Mouse (Mus musculus) adrenal gland, postnatal 36 days (tissue): Measurements from ENCODE around the gene Myo15. TPM values are rescaled to one million over a fixed set of nuclear protein-coding genes. Genes with fewer than 3 reads are reported as not detected.
A peak's percentile ranks its signal among the peaks of the same experiment; 100 is the strongest.
"Not testable (repeated sequence)": the region's sequence is repeated elsewhere in the genome, so short reads cannot be mapped to it uniquely, and the experiment has no call there.

ENCODE experiments used
- DNase-seq, 2 experiments: peaks; one replicate each; pipeline ENCODE4 v3.0.0; 2021; ENCODE audit warnings: mixed read lengths in 1 of 2
- total RNA-seq, 2 experiments: library from RNA; stranded (reverse); gene quantifications; 2 replicates each; pipeline ENCODE4 v1.2.3; 2021

Myo15 gene
- total RNA-seq, 2 experiments from 2014 or later, result 0.03 to 0.10 TPM

GRCm38 (mm10) chr11:60507281-60507680 lies 38.1 kb downstream of the Myo15 start:
- DNase-seq, result no peak

- DNase-seq, result no peak
These were observed 39.8 kb downstream of the Myo15 start for GRCm38 (mm10) chr11:60508950-60509349.

- peak; percentile 19 to 43 for DNase-seq
These were observed 40.4 kb downstream of the Myo15 start for GRCm38 (mm10) chr11:60509500-60509899.

GRCm38 (mm10) chr11:60511893-60512292 lies 42.8 kb downstream of the Myo15 start:
- no peak for DNase-seq

GRCm38 (mm10) chr11:60512520-60512919 lies 43.4 kb downstream of the Myo15 start:
- no peak for DNase-seq

GRCm38 (mm10) chr11:60514941-60515340 lies 45.8 kb downstream of the Myo15 start:
- DNase-seq, result no peak

GRCm38 (mm10) chr11:60518305-60518704 lies 49.2 kb downstream of the Myo15 start:
- DNase-seq, result peak in 1 of 2 experiments; percentile 32

GRCm38 (mm10) chr11:60522027-60522426 lies 52.9 kb downstream of the Myo15 start:
- DNase-seq, result peak; percentile 61 to 64

- DNase-seq, result no peak
These were observed 53.7 kb downstream of the Myo15 start for GRCm38 (mm10) chr11:60522661-60523365.

GRCm38 (mm10) chr11:60526461-60526860 lies 57.3 kb downstream of the Myo15 start:
- DNase-seq, result peak in 1 of 2 experiments; percentile 19

GRCm38 (mm10) chr11:60535676-60536075 lies 66.5 kb downstream of the Myo15 start:
- DNase-seq, result peak; percentile 51 to 56

GRCm38 (mm10) chr11:60536180-60536858 lies 67.2 kb downstream of the Myo15 start, which contains the start of gene Alkbh5:
TSS of gene Alkbh5 (plus strand) at chr11:60536381.
- peak; percentile 9 to 18 for DNase-seq

GRCm38 (mm10) chr11:60536859-60537467 lies 67.8 kb downstream of the Myo15 start:
- peak; percentile 92 to 95 for DNase-seq

GRCm38 (mm10) chr11:60537468-60538347 lies 68.6 kb downstream of the Myo15 start:
- DNase-seq, result peak; percentile 97

GRCm38 (mm10) chr11:60538371-60539281 lies 69.5 kb downstream of the Myo15 start:
- DNase-seq, result peak; percentile 58 to 64

- no peak for DNase-seq
These were observed 70.4 kb downstream of the Myo15 start for GRCm38 (mm10) chr11:60539540-60539939.

GRCm38 (mm10) chr11:60540002-60540610 lies 71.0 kb downstream of the Myo15 start:
- DNase-seq, result peak; percentile 64 to 66

GRCm38 (mm10) chr11:60540761-60541160 lies 71.6 kb downstream of the Myo15 start:
- no peak for DNase-seq

- no peak for DNase-seq
These were observed 72.7 kb downstream of the Myo15 start for GRCm38 (mm10) chr11:60541831-60542230.

GRCm38 (mm10) chr11:60543211-60543610 lies 74.1 kb downstream of the Myo15 start:
- DNase-seq, result not testable (repeated sequence)
